Mouse (Mus musculus) lung, embryonic 15.5 days (tissue): Measurements from ENCODE around the gene Abcc6. TPM values are rescaled to one million over a fixed set of nuclear protein-coding genes. Genes with fewer than 3 reads are reported as not detected.

Experiments used
- ATAC-seq: fragments of 200-750 bp; cut with Nextera tagmentation; 2 replicates; pipeline ENCODE4 v1.8.0; 2017; ENCODE audit warnings: moderate number of reproducible peaks, borderline replicate concordance; ENCODE audit not compliant: low FRiP score, low TSS enrichment; ENCODE audit errors: extremely low read depth
- H3K27ac ChIP-seq: fragments of 300-500 bp; sonication (generic); 2 replicates; pipeline ENCODE4 v1.5.1; 2015; ENCODE audit warnings: moderate library complexity, mild to moderate bottlenecking, inconsistent platforms
- H3K27me3 ChIP-seq: fragments of 300-500 bp; sonication (generic); 2 replicates; pipeline ENCODE4 v1.6.1; 2015; ENCODE audit warnings: inconsistent platforms
- H3K36me3 ChIP-seq: fragments of 300-500 bp; sonication (generic); 2 replicates; pipeline ENCODE4 v1.6.1; 2015; ENCODE audit warnings: inconsistent platforms
- H3K4me1 ChIP-seq: fragments of 300-500 bp; sonication (generic); 2 replicates; pipeline ENCODE4 v1.6.1; 2015; ENCODE audit warnings: inconsistent platforms
- H3K4me2 ChIP-seq: fragments of 300-500 bp; sonication (generic); 2 replicates; pipeline ENCODE4 v1.6.1; 2015; ENCODE audit warnings: inconsistent platforms, mild to moderate bottlenecking, moderate library complexity
- H3K4me3 ChIP-seq: fragments of 300-500 bp; sonication (generic); 2 replicates; pipeline ENCODE4 v1.5.1; 2015; ENCODE audit warnings: mild to moderate bottlenecking, inconsistent platforms
- H3K9ac ChIP-seq: fragments of 300-500 bp; sonication (generic); 2 replicates; pipeline ENCODE4 v1.6.1; 2015; ENCODE audit warnings: inconsistent platforms
- H3K9me3 ChIP-seq: fragments of 300-500 bp; sonication (generic); 2 replicates; pipeline ENCODE4 v1.6.1; 2016; ENCODE audit warnings: inconsistent platforms
- WGBS: fragments of 180-500 bp; shearing (Covaris S2); methylation state at CpG from one replicate; pipeline ENCODE4 v1.1.7; 2015; 5-methylcytosine and 5-hydroxymethylcytosine counted together
- polyA plus RNA-seq: library from polyadenylated mRNA; unstranded; fragments of >200 nt; fragmentation: Nextera tagmentation; extraction: Ambion mirVana; gene quantifications from 2 replicates; pipeline ENCODE4 v1.2.1, GENCODE M21; 2015

Gene Abcc6
- polyA plus RNA-seq, 1 experiment from 2014 or later = 0.65 TPM

DNA sequence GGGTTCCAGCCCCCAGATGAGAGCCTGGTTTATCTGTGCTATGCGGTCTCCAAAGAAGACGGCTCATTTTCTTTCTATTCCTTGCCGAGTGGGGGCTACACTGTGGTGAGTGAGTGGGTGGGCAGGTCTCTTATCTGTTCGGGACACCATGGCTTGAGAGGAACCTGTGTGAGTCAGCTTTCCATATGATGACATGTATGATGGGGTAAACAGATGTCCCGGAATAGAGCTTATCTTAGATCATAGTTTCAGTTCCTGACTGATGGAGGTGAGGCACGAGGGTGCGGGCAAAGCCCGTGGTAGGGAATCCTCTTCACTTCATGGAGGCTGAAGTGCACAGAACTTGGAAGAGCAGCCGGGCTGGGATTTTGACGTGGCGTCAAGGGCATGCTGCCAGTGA is 15.8 kb upstream of the Abcc6 start:
- Histone ChIP-seq H3K4me1 (no peaks in the 10 kb centered on the region), H3K36me3 (peaks cover 51% of the 10 kb centered on the region), H3K27ac (no peak overlapping the region), H3K27me3 (no peaks in the 10 kb centered on the region), H3K4me2 (no peak overlapping the region), H3K4me3 (no peak overlapping the region), H3K9me3 (no peaks in the 10 kb centered on the region), H3K9ac (no peak overlapping the region)
- ATAC-seq = no peak
- WGBS = 87% methylated on average over 11 of the region's 11 CpGs

GRCm38 (mm10) chr7:46044106-46044505 is 14.0 kb upstream of the Abcc6 start:
- no peaks in the 10 kb centered on the region for H3K27me3 ChIP-seq
- peaks cover 49% of the 10 kb centered on the region for H3K36me3 ChIP-seq
- no peaks in the 10 kb centered on the region for H3K9me3 ChIP-seq
- H3K9ac ChIP-seq = no peak overlapping the region
- ATAC-seq = no peak
- H3K4me1 ChIP-seq = no peaks in the 10 kb centered on the region
- WGBS = 87% methylated on average over 10 of the region's 10 CpGs
- H3K4me3 ChIP-seq = no peak overlapping the region
- H3K4me2 ChIP-seq = no peak overlapping the region
- no peak overlapping the region for H3K27ac ChIP-seq

DNA sequence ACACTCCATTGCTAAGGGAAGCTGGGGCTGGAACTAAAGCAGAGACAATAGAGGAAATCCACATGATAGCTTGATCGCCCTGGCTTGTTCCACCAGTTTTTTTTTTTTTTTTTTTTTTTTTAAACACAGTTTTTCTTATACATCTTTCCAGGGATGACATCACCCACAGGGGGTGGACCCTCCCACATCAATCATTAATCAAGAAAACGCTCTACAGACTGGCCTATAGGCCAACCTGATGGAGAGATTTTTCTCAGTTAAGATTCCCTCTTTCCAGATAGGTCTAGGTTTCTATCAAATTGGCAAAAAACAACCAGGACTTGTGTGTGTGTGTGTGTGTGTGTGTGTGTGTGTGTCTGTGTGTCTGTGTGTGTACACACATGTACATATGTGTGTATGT is 9.8 kb upstream of the Abcc6 start:
- ATAC-seq = no peak
- H3K27ac ChIP-seq = no peak overlapping the region
- H3K36me3 ChIP-seq = peaks cover 32% of the 10 kb centered on the region
- no peaks in the 10 kb centered on the region for H3K9me3 ChIP-seq
- H3K4me2 ChIP-seq = no peak overlapping the region
- WGBS = 34% methylated on average over 2 of the region's 2 CpGs
- H3K27me3 ChIP-seq = no peaks in the 10 kb centered on the region
- H3K4me3 ChIP-seq = no peak overlapping the region
- no peak overlapping the region for H3K9ac ChIP-seq
- peaks cover 5% of the 10 kb centered on the region for H3K4me1 ChIP-seq

DNA sequence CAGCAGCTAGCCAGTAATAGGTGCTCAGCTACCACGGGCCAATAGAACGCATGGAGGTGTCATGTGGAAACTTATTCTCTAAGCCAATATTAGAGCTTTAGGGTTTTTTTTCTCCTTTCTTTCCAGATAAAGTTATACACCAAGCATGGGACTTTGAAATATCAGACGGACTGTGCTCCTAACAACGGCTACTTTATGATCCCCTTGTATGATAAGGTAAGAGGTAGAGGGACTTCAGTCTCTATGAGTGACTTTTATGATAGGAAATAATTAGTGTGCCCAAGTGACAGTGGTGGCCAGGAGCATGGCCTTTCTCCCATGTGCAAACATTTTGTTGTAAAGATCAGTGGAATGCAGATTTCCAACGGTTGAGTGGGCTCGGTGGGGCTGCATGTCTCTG is 7.3 kb upstream of the Abcc6 start:
- no peak for ATAC-seq
- peaks cover 14% of the 10 kb centered on the region for H3K4me1 ChIP-seq
- WGBS = 83% methylated on average over 6 of the region's 6 CpGs
- H3K9ac ChIP-seq = no peak overlapping the region
- no peak overlapping the region for H3K4me2 ChIP-seq
- no peak overlapping the region for H3K27ac ChIP-seq
- H3K4me3 ChIP-seq = no peak overlapping the region
- H3K36me3 ChIP-seq = peaks cover 23% of the 10 kb centered on the region; the same call in 1 of the 2 replicates
- no peaks in the 10 kb centered on the region for H3K9me3 ChIP-seq
- no peaks in the 10 kb centered on the region for H3K27me3 ChIP-seq

DNA sequence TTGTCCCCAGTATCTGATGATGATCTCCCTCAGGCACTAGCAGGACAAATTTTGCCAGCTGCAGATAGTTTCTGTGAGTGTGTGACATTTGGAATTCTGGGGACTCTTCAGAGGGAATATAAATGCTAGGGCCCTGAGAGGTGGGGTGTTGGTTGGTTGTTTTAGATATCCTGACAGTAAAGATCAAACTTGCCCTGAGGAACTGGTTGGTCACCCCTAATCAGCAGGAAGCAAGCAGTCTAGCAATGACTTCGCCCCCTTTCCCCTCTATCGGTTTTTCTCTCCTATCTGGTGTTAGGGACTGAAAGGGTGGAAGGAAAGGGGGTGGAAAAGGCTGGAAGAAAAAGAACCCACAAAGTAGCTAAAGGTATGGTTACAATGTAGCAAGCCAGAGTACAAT is 5.4 kb upstream of the Abcc6 start:
- H3K9ac ChIP-seq = no peak overlapping the region; the same call in 1 of the 2 replicates
- no peak for ATAC-seq
- H3K4me2 ChIP-seq = no peak overlapping the region
- no peaks in the 10 kb centered on the region for H3K27me3 ChIP-seq
- 0 out of 2 replicates have a peak, but pooled peaks cover 11% of the 10 kb centered on the region for H3K36me3 ChIP-seq
- H3K4me1 ChIP-seq = peaks cover 14% of the 10 kb centered on the region
- 66% methylated on average over 2 of the region's 2 CpGs for WGBS
- H3K4me3 ChIP-seq = no peak overlapping the region
- H3K9me3 ChIP-seq = no peaks in the 10 kb centered on the region
- H3K27ac ChIP-seq = no peak overlapping the region

GRCm38 (mm10) chr7:46034991-46035390 is 4.9 kb upstream of the Abcc6 start:
- H3K9me3 ChIP-seq = no peaks in the 10 kb centered on the region
- peaks cover 18% of the 10 kb centered on the region for H3K4me1 ChIP-seq
- ATAC-seq = no peak
- H3K36me3 ChIP-seq = 0 out of 2 replicates have a peak, but pooled peaks cover 11% of the 10 kb centered on the region
- WGBS = 71% methylated on average over 2 of the region's 2 CpGs
- H3K4me2 ChIP-seq = peak overlapping the region; percentile 83
- H3K27me3 ChIP-seq = no peaks in the 10 kb centered on the region
- peak overlapping the region; percentile 71 for H3K4me3 ChIP-seq
- peak overlapping the region; percentile 67 for H3K9ac ChIP-seq
- no peak overlapping the region for H3K27ac ChIP-seq

- Histone ChIP-seq H3K27me3 (no peaks in the 10 kb centered on the region), H3K4me3 (peak overlapping the region; percentile 71), H3K9ac (peak overlapping the region; percentile 67), H3K4me1 (peaks cover 22% of the 10 kb centered on the region), H3K27ac (no peak overlapping the region), H3K36me3 (0 out of 2 replicates have a peak, but pooled peaks cover 7% of the 10 kb centered on the region), H3K9me3 (no peaks in the 10 kb centered on the region), H3K4me2 (peak overlapping the region; percentile 83)
- WGBS = under 1% methylated on average over 28 of the region's 35 CpGs
- ATAC-seq = no peak; the same call in 1 of the 2 replicates
Measured at GRCm38 (mm10) chr7:46033870-46034337, 3.8 kb upstream of the Abcc6 start.

DNA sequence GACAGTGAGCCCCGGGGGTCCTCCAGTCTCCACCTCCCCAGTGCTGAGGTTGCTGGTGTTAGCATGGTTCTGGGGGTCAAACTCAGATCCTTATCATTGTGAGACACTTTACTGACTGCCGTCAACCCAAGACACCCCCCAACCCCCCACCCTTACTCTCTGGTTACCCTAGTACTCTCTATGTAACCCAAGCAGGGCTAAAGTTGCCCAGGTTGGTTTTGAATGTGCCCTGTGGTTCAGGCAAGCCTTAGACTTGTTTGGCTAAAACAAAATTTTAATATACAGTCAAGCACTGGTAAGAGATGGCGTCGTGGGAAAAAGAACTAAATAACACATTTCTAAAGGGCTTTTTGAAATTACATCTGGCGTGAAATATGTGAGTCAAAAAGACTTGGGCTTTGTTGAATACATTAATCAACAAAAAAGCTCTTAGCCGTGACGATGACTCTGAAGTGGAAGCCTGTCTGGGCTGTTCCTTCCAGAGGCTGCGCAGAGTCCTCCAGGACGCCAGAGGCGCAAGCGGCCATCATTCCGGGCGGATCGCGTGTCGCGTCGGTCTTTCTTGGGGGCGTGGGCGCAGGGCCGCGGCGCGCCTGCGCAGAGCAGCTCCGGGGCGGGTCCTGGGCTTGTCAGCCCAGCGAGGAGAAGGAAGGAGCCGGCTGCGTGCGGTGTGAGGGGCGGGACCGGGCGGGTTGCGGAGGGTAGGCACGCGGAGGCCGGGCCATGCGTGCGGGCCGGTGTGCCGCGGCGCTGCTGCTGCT is 3.2 kb upstream of the Abcc6 start, which contains the start of gene Nomo1:
Gene Nomo1 (plus strand): TSS at position 590 of the 761 bp plus-strand sequence.
- Histone ChIP-seq H3K9ac (peak within 1 kb of the TSS; percentile 67), H3K4me3 (peak within 1 kb of the TSS; percentile 71), H3K4me1 (peaks cover 22% of the 10 kb centered on the region), H3K36me3 (0 out of 2 replicates have a peak, but pooled peaks cover 1% of the 10 kb centered on the region), H3K4me2 (peak within 1 kb of the TSS; percentile 83), H3K27me3 (no peaks in the 10 kb centered on the region), H3K9me3 (no peaks in the 10 kb centered on the region), H3K27ac (no peak within 1 kb of the TSS)
- WGBS = 6% methylated on average over 27 of the region's 44 CpGs
- ATAC-seq = peak; percentile 94

DNA sequence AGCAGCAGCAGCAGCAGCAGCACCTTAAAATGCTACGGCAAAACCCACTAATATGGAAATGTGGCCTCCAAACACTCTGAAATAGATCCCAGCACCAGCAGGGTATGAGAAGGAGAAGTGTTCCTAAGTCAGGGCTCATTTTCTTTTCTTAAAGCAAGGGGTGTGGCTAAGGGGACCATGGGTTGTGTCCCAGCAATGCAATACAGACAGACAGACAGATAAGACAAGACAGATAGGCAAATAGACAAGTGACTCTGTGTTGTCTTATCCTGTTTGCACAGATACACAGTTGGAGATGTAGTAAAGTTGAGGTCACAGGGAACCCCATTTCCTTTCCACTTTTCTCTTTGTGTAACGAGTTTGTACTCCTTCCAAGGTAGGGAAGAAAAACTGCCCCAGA is 973 bp upstream of the Abcc6 start:
- H3K36me3 ChIP-seq = no peaks in the 10 kb centered on the region
- WGBS = 60% methylated on average over 2 of the region's 2 CpGs
- H3K27ac ChIP-seq = no peak overlapping the region
- no peak for ATAC-seq
- H3K27me3 ChIP-seq = no peaks in the 10 kb centered on the region
- peaks cover 22% of the 10 kb centered on the region for H3K4me1 ChIP-seq
- no peak overlapping the region for H3K4me2 ChIP-seq
- H3K4me3 ChIP-seq = no peak overlapping the region
- no peaks in the 10 kb centered on the region for H3K9me3 ChIP-seq
- H3K9ac ChIP-seq = no peak overlapping the region

- no peak overlapping the region for H3K4me3 ChIP-seq
- ATAC-seq = no peak
- no peaks in the 10 kb centered on the region for H3K36me3 ChIP-seq
- peaks cover 16% of the 10 kb centered on the region for H3K4me1 ChIP-seq
- no peaks in the 10 kb centered on the region for H3K27me3 ChIP-seq
- H3K9ac ChIP-seq = 0 out of 2 replicates have a peak overlapping the region, but pooled peaks have one; percentile 12
- H3K27ac ChIP-seq = peak overlapping the region; percentile 35; the same call in 1 of the 2 replicates
- 62% methylated on average over 9 of the region's 9 CpGs for WGBS
- H3K9me3 ChIP-seq = no peaks in the 10 kb centered on the region
- H3K4me2 ChIP-seq = peak overlapping the region; percentile 43
Measured at GRCm38 (mm10) chr7:46029299-46030144, 580 bp downstream of the Abcc6 start.

- H3K4me2 ChIP-seq = no peak overlapping the region
- H3K9ac ChIP-seq = no peak overlapping the region
- WGBS = 77% methylated on average over 10 of the region's 10 CpGs
- no peaks in the 10 kb centered on the region for H3K36me3 ChIP-seq
- H3K9me3 ChIP-seq = no peaks in the 10 kb centered on the region
- H3K27me3 ChIP-seq = no peaks in the 10 kb centered on the region
- no peak overlapping the region for H3K27ac ChIP-seq
- no peak for ATAC-seq
- no peak overlapping the region for H3K4me3 ChIP-seq
- peaks cover 11% of the 10 kb centered on the region for H3K4me1 ChIP-seq
Measured at GRCm38 (mm10) chr7:46028681-46029080, 1.4 kb downstream of the Abcc6 start.
